Mouse (Mus musculus) left cerebral cortex, adult 11 months (tissue): Measurements from ENCODE around the gene Tmprss12.
"Not testable (repeated sequence)": the region's sequence is repeated elsewhere in the genome, so short reads cannot be mapped to it uniquely, and the experiment has no call there.

Experiments used
- DNase-seq: peaks from one replicate; pipeline ENCODE4 v3.0.0; 2022; ENCODE audit warnings: low spot score

The Tmprss12 gene

DNA sequence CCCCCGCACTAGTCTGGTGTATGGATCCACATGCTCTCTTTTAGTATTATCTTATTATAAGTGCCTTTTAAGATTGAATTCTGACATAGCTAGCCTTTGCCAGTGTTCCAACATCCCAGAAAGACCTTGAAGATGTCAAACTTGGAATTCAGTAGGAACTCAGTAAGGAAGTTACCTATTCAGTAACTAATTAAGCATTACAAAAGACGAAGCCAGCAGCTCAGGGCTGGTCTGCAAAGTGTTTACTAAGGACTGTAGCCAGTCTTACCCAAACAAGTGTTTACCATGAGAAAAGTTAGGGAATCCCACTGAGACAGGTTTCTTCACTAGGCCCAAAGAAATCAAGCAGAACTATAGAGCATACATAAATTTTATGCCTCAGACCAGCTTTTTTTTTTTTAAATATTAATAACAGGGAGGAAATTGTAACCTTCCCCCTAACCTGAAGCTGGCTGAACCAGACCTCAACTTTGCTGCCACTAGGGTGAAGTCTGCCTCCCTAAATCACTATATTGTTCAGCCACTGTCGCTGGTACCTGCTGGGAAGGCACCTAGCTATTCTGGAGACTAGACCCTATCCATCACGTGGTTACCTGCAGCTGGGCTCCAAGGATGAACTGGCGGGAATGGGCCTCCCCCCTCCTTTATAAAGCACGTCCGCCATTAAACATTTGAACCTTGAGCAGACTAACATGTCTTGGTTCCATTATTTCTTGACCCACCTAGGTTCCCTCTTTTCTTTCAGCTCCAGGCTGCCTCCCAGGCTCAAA is 5.7 kb upstream of the Tmprss12 start:
- DNase-seq: no peak

DNA sequence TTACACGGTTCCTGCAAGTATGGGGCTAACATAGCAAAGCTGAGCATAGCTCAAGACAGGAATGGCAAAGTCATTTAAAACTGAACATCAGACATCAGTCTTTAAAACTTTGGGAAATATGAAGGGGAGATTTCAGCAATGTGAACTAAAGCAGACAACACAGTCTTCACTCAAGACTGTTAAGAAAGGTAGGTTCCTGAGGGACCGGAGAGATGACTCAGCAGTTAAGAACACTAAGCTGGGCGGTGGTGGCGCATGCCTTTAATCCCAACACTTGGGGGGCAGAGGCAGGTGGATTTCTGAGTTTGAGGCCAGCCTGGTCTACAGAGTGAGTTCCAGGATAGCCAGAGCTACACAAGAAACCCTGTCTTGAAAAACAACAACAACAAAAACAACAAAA is 4.2 kb upstream of the Tmprss12 start:
- no peak for DNase-seq

DNA sequence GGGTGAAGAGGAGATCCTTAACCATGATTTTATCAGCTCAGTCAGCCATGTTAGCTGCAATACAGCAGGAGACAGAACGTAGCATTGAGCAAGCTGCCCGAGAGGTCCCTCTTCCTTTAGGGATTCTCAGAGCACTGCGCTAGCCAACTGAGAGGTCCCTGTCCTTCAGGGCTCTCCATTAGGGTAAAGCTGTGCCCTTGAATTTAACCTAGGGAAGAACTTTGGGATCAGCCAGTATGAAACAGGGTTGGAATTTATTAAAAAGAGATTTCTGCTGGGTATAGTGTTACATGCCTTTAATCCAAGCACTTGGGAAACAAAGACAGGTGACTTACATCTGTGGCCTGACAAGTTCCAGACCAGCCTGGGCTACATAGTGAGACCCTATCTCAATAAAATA is 3.1 kb upstream of the Tmprss12 start:
- DNase-seq: no peak

- no peak for DNase-seq
Measured at GRCm38 (mm10) chr15:100288980-100289379, 8.3 kb downstream of the Tmprss12 start.

- peak; percentile 55 for DNase-seq
Measured at GRCm38 (mm10) chr15:100290858-100291257, 10.2 kb downstream of the Tmprss12 start.

GRCm38 (mm10) chr15:100292326-100292725 is 11.7 kb downstream of the Tmprss12 start:
- DNase-seq: no peak

GRCm38 (mm10) chr15:100297856-100298255 is 17.2 kb downstream of the Tmprss12 start:
- no peak for DNase-seq

GRCm38 (mm10) chr15:100300499-100300898 is 19.9 kb downstream of the Tmprss12 start:
- no peak for DNase-seq

- no peak for DNase-seq
Measured at GRCm38 (mm10) chr15:100301556-100301955, 20.9 kb downstream of the Tmprss12 start.

- no peak for DNase-seq
Measured at GRCm38 (mm10) chr15:100303428-100304018, 22.9 kb downstream of the Tmprss12 start.

- peak; percentile 72 for DNase-seq
Measured at GRCm38 (mm10) chr15:100304019-100304991, 23.7 kb downstream of the Tmprss12 start, which contains the start of gene Mettl7a1. TSS of gene Mettl7a1 (plus strand) at chr15:100304140.

- no peak for DNase-seq
Measured at GRCm38 (mm10) chr15:100306201-100306600, 25.6 kb downstream of the Tmprss12 start.

GRCm38 (mm10) chr15:100307438-100308096 is 26.9 kb downstream of the Tmprss12 start:
- DNase-seq: not testable (repeated sequence)

DNA sequence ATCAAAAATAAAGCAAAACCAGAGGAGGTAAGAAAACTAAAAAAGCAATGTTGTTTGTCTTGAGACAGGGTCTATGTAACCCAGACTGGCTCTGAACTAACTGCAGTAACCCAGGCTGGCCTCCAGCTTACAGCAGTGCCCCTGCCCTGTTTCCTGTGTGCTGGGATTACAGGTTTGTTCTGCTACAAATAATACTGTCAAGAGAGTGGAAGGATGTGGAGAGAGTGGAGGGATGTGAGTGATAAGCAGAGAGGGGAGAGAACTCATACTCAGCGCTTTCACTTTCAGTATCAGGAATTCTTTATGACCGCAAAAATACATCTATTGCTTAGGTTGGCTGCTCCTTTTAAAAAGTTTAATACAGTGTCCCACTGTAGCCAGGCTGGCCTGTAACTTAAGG is 31.7 kb downstream of the Tmprss12 start:
- no peak for DNase-seq

DNA sequence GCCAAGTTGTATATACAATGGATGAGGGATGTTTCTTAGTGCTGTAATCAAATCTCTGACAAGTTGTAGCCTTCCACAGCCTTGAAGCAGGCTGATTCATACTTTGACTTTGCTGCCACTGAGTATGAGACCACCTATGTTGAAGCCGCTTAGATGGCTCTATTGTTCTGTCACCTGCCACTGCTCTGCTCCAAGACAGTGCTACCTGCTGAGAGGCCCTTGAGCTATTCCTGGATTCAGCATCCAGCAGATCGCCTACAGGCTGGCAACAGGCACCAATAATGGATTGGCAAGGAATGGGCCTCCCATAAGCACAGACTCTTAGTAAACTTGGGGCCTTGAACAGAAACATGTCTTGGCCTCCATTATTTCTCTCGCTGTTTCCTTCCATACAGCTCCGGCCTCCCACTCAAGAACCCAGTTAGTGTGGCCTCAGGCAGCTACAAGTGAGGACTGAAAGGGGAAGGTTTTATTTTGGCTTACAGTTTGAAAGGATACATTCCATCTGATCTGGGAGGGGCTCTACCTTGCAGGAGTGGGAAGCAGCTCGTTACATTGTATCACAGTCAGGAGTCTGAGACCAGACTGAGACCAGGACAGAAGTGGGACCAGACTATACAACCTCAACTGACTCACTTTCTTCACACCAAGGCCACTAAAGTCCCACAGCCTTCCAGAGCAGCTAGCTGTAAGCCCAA is 34.0 kb downstream of the Tmprss12 start:
- DNase-seq: no peak

DNA sequence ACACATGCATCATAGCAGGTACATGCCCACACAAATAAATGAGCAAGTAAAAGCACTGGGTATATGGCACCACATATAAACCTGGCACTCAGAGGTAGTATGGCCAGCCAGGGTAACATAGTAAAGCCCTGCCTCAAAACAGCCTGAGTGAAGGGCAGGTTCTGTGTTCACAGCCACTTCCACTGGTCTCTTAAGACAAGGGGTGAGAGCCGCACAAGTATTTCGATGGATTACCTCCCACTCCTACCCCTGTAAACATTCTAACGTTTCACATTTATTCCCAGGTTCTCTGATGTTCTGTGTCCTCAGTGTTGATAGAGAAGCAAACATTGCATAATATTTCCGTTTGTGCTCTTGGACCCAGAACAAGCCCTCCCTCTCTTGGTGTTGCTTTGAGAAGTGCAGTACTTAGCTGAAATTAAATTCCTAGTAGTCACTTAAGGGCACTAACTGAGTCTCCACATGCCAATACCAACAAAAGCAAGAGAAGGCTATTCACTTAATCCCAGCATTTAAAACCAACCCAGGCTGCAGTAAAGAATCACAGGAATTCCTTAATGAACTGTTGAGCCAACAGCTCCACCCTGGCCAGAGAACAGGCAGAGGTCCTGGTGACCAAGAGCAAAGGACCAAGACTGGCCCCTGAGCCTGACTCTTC is 37.5 kb downstream of the Tmprss12 start:
- DNase-seq: not testable (repeated sequence)

- DNase-seq: no peak
Measured at GRCm38 (mm10) chr15:100319884-100320283, 39.2 kb downstream of the Tmprss12 start.

- DNase-seq: no peak
Measured at GRCm38 (mm10) chr15:100320295-100320905, 39.8 kb downstream of the Tmprss12 start.

DNA sequence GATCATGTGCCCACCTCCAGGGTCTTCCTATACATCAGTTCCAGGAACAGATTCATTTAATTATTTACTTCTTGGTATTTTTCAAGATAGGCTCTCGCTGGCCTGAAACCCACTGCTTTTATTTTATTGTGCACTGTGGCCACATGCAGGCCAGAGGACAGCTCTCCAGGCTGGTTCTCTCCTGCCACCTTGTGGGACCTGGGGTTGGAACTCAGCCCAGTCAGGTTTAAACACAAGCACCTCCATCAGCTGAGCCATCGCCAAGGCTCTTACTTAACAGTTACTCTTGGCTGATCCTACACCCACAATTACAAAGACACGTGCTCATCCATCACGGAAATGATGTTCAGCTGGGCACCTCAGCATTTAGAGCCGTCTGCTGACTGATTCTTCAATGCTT is 40.5 kb downstream of the Tmprss12 start:
- DNase-seq: no peak

- no peak for DNase-seq
Measured at GRCm38 (mm10) chr15:100324021-100324591, 43.5 kb downstream of the Tmprss12 start.
